Mouse (Mus musculus) G1E (cell line): ENCODE measurements around the gene Net1. TPM values are rescaled to one million over a fixed set of nuclear protein-coding genes. Genes with fewer than 3 reads are reported as not detected.

Experiments used
- ATAC-seq: 2 replicates; pipeline ENCODE4 v1.8.0; 2016; ENCODE audit warnings: mild to moderate bottlenecking; ENCODE audit not compliant: insufficient number of reproducible peaks, poor library complexity, low FRiP score, severe bottlenecking; ENCODE audit errors: extremely low read depth
- DNase-seq: peaks from one replicate; pipeline ENCODE4 v3.0.0; 2012; ENCODE audit warnings: low spot score
- H3K27me3 ChIP-seq: 2 replicates; pipeline ENCODE4 v1.6.1; 2012; ENCODE audit warnings: mild to moderate bottlenecking, low read length, inconsistent platforms; ENCODE audit not compliant: insufficient read depth
- H3K36me3 ChIP-seq: replicated peaks from 2 replicates; pipeline ENCODE3; 2012; ENCODE audit warnings: mild to moderate bottlenecking, inconsistent platforms
- H3K4me1 ChIP-seq: 2 replicates; pipeline ENCODE4 v1.6.1; 2012; ENCODE audit warnings: low read depth, low read length, inconsistent platforms, mixed read lengths; ENCODE audit not compliant: insufficient read depth
- H3K4me3 ChIP-seq: 2 replicates; pipeline ENCODE4 v1.5.1; 2012; ENCODE audit warnings: low read depth, mild to moderate bottlenecking, inconsistent platforms, low read length, moderate library complexity, mixed read lengths
- H3K9me3 ChIP-seq: replicated peaks from 2 replicates; pipeline ENCODE4 v1.6.1; 2012; ENCODE audit warnings: inconsistent platforms
- CTCF ChIP-seq: IDR thresholded peaks from 2 replicates; pipeline ENCODE4 v1.5.1; 2012; ENCODE audit warnings: low read depth, low read length, inconsistent platforms, mixed read lengths
- GATA1 ChIP-seq: IDR thresholded peaks from 2 replicates; pipeline ENCODE4 v1.6.1; 2012; ENCODE audit warnings: borderline replicate concordance, low read length, inconsistent platforms, mixed read lengths
- GATA2 ChIP-seq: IDR thresholded peaks from 2 replicates; pipeline ENCODE4 v1.6.1; 2012; ENCODE audit warnings: low read depth, low read length, inconsistent platforms, borderline replicate concordance
- POLR2AphosphoS5 ChIP-seq: IDR thresholded peaks from 2 replicates; pipeline ENCODE4 v1.6.1; 2012; ENCODE audit warnings: low read depth, low read length, inconsistent platforms; ENCODE audit not compliant: insufficient replicate concordance
- TAL1 ChIP-seq: conservative IDR thresholded peaks from 2 replicates; pipeline ENCODE4 v1.6.1; 2012; ENCODE audit warnings: low read depth, low read length, inconsistent platforms, mixed read lengths
- polyA plus RNA-seq: library from polyadenylated mRNA; stranded (reverse); fragments of >175 nt; gene quantifications from 2 replicates; pipeline ENCODE4 v1.2.3, GENCODE M21; 2012
- total RNA-seq, 2 experiments: library from RNA; stranded (forward) in 1 of 2; stranded (reverse) in 1 of 2; fragments of 200-1000 nt in 1 of 2; fragments of >200 nt in 1 of 2; fragmentation: Nextera tagmentation in 1 of 2; gene quantifications; 2 replicates each; pipeline ENCODE4 v1.2.3; 2014 to 2017

Net1 gene
- total and polyA plus RNA-seq, 3 experiments = 43.6 to 103 (median 45.6) TPM

- H3K4me1 ChIP-seq = no peaks in the 10 kb centered on the region
- DNase-seq = no peak
- no peaks in the 10 kb centered on the region for H3K9me3 ChIP-seq
- TF ChIP-seq POLR2AphosphoS5 (no peak), TAL1 (no peak), GATA2 (no peak), CTCF (no peak), GATA1 (no peak)
- no peaks in the 10 kb centered on the region; the same call in none of the 2 replicates for H3K27me3 ChIP-seq
- ATAC-seq = no peak
- H3K36me3 ChIP-seq = no peaks in the 10 kb centered on the region
- H3K4me3 ChIP-seq = no peak overlapping the region
Measured at GRCm38 (mm10) chr13:3866355-3867052, 51.5 kb downstream of the Net1 start.

DNA sequence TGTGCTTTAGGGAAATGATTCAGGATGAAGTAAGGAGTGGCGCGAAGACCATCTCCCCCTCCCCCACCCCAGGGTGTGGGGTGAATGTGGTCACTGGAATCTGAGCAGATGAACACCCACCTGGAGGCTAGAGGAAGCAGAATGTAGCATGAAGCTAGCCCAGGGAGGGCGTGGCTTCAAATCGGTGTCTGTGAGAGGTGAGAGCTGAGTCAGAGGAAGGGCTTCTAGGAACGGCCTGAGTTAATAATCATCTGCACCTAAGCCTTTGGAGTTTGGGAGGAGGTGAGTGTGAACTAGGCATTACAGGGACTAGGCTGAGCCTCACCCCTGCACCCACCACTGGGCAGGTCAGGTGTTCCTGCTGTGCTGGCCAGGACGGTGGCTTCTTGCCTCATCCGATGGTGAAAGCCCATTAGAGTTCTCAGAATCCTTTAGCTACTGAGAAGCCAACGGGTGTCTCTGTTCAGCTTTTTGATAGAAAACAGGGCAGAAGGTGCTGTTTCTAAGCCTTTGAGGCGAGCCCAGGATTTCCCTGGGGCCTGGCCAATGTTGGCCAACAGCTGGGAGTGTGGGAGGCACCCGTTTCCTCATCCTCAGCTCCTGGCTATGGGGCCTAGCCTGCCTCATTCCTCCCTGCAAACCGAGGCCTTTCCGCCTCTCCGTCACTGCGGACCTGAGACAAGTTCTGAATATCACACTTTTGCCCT is 52.2 kb downstream of the Net1 start:
- DNase-seq = no peak
- Histone ChIP-seq H3K9me3 (no peaks in the 10 kb centered on the region), H3K4me3 (no peak overlapping the region), H3K36me3 (no peaks in the 10 kb centered on the region), H3K27me3 (peaks cover 3% of the 10 kb centered on the region), H3K4me1 (no peaks in the 10 kb centered on the region)
- ATAC-seq = no peak
- TF ChIP-seq GATA2 (no peak), POLR2AphosphoS5 (no peak), TAL1 (no peak), CTCF (no peak), GATA1 (no peak)

GRCm38 (mm10) chr13:3862922-3863580 is 55.0 kb downstream of the Net1 start:
- no peak for DNase-seq
- Histone ChIP-seq H3K9me3 (no peaks in the 10 kb centered on the region), H3K36me3 (no peaks in the 10 kb centered on the region), H3K4me3 (no peak overlapping the region), H3K27me3 (peaks cover 3% of the 10 kb centered on the region), H3K4me1 (no peaks in the 10 kb centered on the region)
- ATAC-seq = no peak
- no peak for TF ChIP-seq GATA2
- no peak for TF ChIP-seq GATA1
- TF ChIP-seq CTCF = no peak
- TF ChIP-seq TAL1 = no peak
- TF ChIP-seq POLR2AphosphoS5 = no peak

- no peak overlapping the region for H3K4me3 ChIP-seq
- no peaks in the 10 kb centered on the region for H3K36me3 ChIP-seq
- TF ChIP-seq TAL1 = no peak
- TF ChIP-seq CTCF = no peak
- no peak for TF ChIP-seq POLR2AphosphoS5
- no peak for TF ChIP-seq GATA1
- TF ChIP-seq GATA2 = no peak
- peaks cover 3% of the 10 kb centered on the region for H3K27me3 ChIP-seq
- H3K4me1 ChIP-seq = no peaks in the 10 kb centered on the region
- DNase-seq (no peak), ATAC-seq (no peak)
- no peaks in the 10 kb centered on the region for H3K9me3 ChIP-seq
Measured at GRCm38 (mm10) chr13:3862325-3862724, 55.7 kb downstream of the Net1 start.

- no peak for DNase-seq
- ATAC-seq = no peak
- Histone ChIP-seq H3K36me3 (no peaks in the 10 kb centered on the region), H3K27me3 (peaks cover 3% of the 10 kb centered on the region), H3K4me1 (no peaks in the 10 kb centered on the region), H3K4me3 (no peak overlapping the region), H3K9me3 (no peaks in the 10 kb centered on the region)
- TF ChIP-seq CTCF = no peak
- no peak for TF ChIP-seq TAL1
- no peak for TF ChIP-seq POLR2AphosphoS5
- no peak for TF ChIP-seq GATA1
- TF ChIP-seq GATA2 = no peak
Measured at GRCm38 (mm10) chr13:3861251-3861650, 56.8 kb downstream of the Net1 start.

DNA sequence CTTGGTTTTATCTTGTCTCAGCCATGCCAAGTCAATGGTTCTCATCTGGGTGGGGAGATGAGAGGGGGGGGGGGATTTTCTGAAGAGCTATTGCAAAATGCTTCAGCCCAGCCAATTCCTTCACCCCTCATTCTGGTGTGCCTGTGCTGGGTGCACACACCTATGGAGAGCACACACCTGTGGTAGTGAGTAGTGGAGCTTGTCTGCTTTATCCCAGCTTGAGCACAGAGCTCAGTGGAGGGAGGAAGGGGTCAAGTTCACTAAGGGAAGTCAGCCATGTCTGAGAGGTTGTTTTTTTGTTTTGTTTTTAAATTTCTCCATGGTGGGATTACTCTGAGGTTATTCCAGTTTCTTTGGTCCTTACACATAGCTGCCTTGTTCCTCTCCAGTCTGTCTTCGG is 61.8 kb downstream of the Net1 start:
- no peaks in the 10 kb centered on the region for H3K36me3 ChIP-seq
- ATAC-seq (no peak), DNase-seq (no peak)
- H3K4me1 ChIP-seq = no peaks in the 10 kb centered on the region
- peaks cover 3% of the 10 kb centered on the region; the same call in 1 of the 2 replicates for H3K27me3 ChIP-seq
- no peak overlapping the region for H3K4me3 ChIP-seq
- TF ChIP-seq TAL1 (no peak), GATA1 (no peak), CTCF (no peak), GATA2 (no peak), POLR2AphosphoS5 (no peak)
- no peaks in the 10 kb centered on the region for H3K9me3 ChIP-seq
